Mouse (Mus musculus) urinary bladder, postnatal 4 days (tissue): ENCODE results near the gene Gm7970.
"Not testable (repeated sequence)": the region's sequence is repeated elsewhere in the genome, so short reads cannot be mapped to it uniquely, and the experiment has no call there.

Experiments used
- DNase-seq, 2 experiments: peaks; one replicate each; pipeline ENCODE4 v3.0.0; 2021 to 2022; ENCODE audit warnings: low spot score in 2 of 2

The Gm7970 gene

GRCm38 (mm10) chr14:41555483-41555882 lies at the start of gene Gm7970:
TSS of gene Gm7970 (minus strand) at chr14:41555583.
- peak in 1 of 2 experiments; percentile 11 for DNase-seq

- peak in 1 of 2 experiments; percentile 59 for DNase-seq
Measured at GRCm38 (mm10) chr14:41600935-41601334, 45.6 kb upstream of the Gm7970 start.

GRCm38 (mm10) chr14:41586346-41586745 lies 31.0 kb upstream of the Gm7970 start:
- not testable (repeated sequence) for DNase-seq

- DNase-seq, result not testable (repeated sequence)
Measured at GRCm38 (mm10) chr14:41572911-41573310, 17.5 kb upstream of the Gm7970 start, which contains the start of gene 1700049E17Rik2. TSS of gene 1700049E17Rik2 (plus strand) at chr14:41573211.

- not testable (repeated sequence) for DNase-seq
Measured at GRCm38 (mm10) chr14:41524695-41525094, 30.7 kb downstream of the Gm7970 start.

GRCm38 (mm10) chr14:41520683-41521082 lies 34.7 kb downstream of the Gm7970 start:
- peak in 1 of 2 experiments; percentile 57 for DNase-seq
